Mouse (Mus musculus) limb, embryonic 14.5 days (tissue): ENCODE results near the gene Arid5b. TPM values are rescaled to one million over a fixed set of nuclear protein-coding genes. Genes with fewer than 3 reads are reported as not detected.
A peak's percentile ranks its signal among the peaks of the same experiment; 100 is the strongest.

Experiments used
- ATAC-seq: fragments of 200-750 bp; cut with Nextera tagmentation; 2 replicates; pipeline ENCODE4 v1.8.0; 2017; ENCODE audit warnings: low read depth, moderate number of reproducible peaks, moderate TSS enrichment; ENCODE audit not compliant: low FRiP score
- DNase-seq: peaks from one replicate; pipeline ENCODE4 v3.0.0-alpha.2; 2015; ENCODE audit warnings: low spot score
- H3K27ac ChIP-seq: fragments of 300-500 bp; sonication (generic); replicated peaks from 2 replicates; pipeline ENCODE4 v1.5.1; 2014; ENCODE audit warnings: low read depth, mild to moderate bottlenecking, low read length, moderate library complexity, mixed read lengths
- H3K27me3 ChIP-seq: fragments of 300-500 bp; sonication (generic); 2 replicates; pipeline ENCODE4 v1.6.1; 2014; ENCODE audit warnings: low read length, mixed read lengths; ENCODE audit not compliant: control insufficient read depth, insufficient read depth
- H3K36me3 ChIP-seq: fragments of 300-500 bp; sonication (generic); 2 replicates; pipeline ENCODE4 v1.6.1; 2014; ENCODE audit warnings: mild to moderate bottlenecking, low read length, moderate library complexity, mixed read lengths; ENCODE audit not compliant: control insufficient read depth, insufficient read depth
- H3K4me1 ChIP-seq: fragments of 300-500 bp; sonication (generic); 2 replicates; pipeline ENCODE4 v1.6.1; 2014; ENCODE audit warnings: antibody characterized with exemption, low read length, mixed read lengths; ENCODE audit not compliant: control insufficient read depth, insufficient read depth
- H3K4me2 ChIP-seq: fragments of 300-500 bp; sonication (generic); replicated peaks from 2 replicates; pipeline ENCODE4 v1.6.1; 2014; ENCODE audit warnings: low read depth, mild to moderate bottlenecking, low read length, moderate library complexity; ENCODE audit not compliant: severe bottlenecking
- H3K4me3 ChIP-seq: fragments of 300-500 bp; sonication (generic); replicated peaks from 2 replicates; pipeline ENCODE4 v1.5.1; 2014; ENCODE audit warnings: low read length
- H3K9ac ChIP-seq: fragments of 300-500 bp; sonication (generic); 2 replicates; pipeline ENCODE4 v1.6.1; 2014; ENCODE audit warnings: mild to moderate bottlenecking, low read depth, low read length, moderate library complexity; ENCODE audit not compliant: severe bottlenecking
- H3K9me3 ChIP-seq: fragments of 300-500 bp; sonication (generic); 2 replicates; pipeline ENCODE4 v1.6.1; 2016; ENCODE audit warnings: low read length; ENCODE audit not compliant: control insufficient read depth
- POLR2A ChIP-seq: fragments of 200-500 bp; IDR thresholded peaks from 2 replicates; pipeline ENCODE4 v1.8.0; 2012; ENCODE audit warnings: inconsistent platforms, mild to moderate bottlenecking, moderate library complexity, borderline replicate concordance; ENCODE audit not compliant: insufficient read depth, insufficient read length; ENCODE audit errors: extremely low read depth
- WGBS: fragments of 180-500 bp; shearing (Covaris S2); extraction: QIAGEN DNeasy Blood & Tissue Kit; methylation state at CpG from one replicate; pipeline ENCODE4 v1.1.7; 2014; 5-methylcytosine and 5-hydroxymethylcytosine counted together
- polyA plus RNA-seq, 2 experiments: library from polyadenylated mRNA; depleted of rRNA in 1 of 2; stranded (reverse) in 1 of 2; unstranded in 1 of 2; fragments of >200 nt; fragmentation: Nextera tagmentation in 1 of 2; extraction: Ambion mirVana in 1 of 2; gene quantifications; 2 replicates each; pipeline versions ENCODE4 v1.2.1 to v1.2.3; 2012 to 2014

The Arid5b gene
- polyA plus RNA-seq, 2 experiments, result 14.1 to 41.0 TPM

GRCm38 (mm10) chr10:68054131-68054530, 224.4 kb downstream of the Arid5b start:
- Histone ChIP-seq H3K36me3 (no peaks in the 10 kb centered on the region), H3K4me1 (no peaks in the 10 kb centered on the region), H3K4me2 (no peak overlapping the region), H3K27ac (no peak overlapping the region), H3K4me3 (no peak overlapping the region), H3K27me3 (no peaks in the 10 kb centered on the region), H3K9ac (no peak overlapping the region), H3K9me3 (no peaks in the 10 kb centered on the region)
- TF ChIP-seq POLR2A, result no peak
- WGBS, result 79% methylated on average over 5 of the region's 5 CpGs
- ATAC-seq (no peak), DNase-seq (no peak)

- no peaks in the 10 kb centered on the region for H3K4me1 ChIP-seq
- H3K4me2 ChIP-seq, result no peak overlapping the region
- WGBS, result 88% methylated on average over 8 of the region's 8 CpGs
- no peak overlapping the region for H3K4me3 ChIP-seq
- TF ChIP-seq POLR2A, result no peak
- DNase-seq (no peak), ATAC-seq (no peak)
- H3K36me3 ChIP-seq, result no peaks in the 10 kb centered on the region
- H3K9ac ChIP-seq, result no peak overlapping the region
- no peak overlapping the region for H3K27ac ChIP-seq
- H3K27me3 ChIP-seq, result no peaks in the 10 kb centered on the region
- no peaks in the 10 kb centered on the region for H3K9me3 ChIP-seq
These were observed 226.2 kb downstream of the Arid5b start for GRCm38 (mm10) chr10:68052307-68052706.

GRCm38 (mm10) chr10:68051316-68051933, 227.1 kb downstream of the Arid5b start:
- no peak for TF ChIP-seq POLR2A
- H3K27ac ChIP-seq, result no peak overlapping the region
- no peak overlapping the region for H3K4me2 ChIP-seq
- no peaks in the 10 kb centered on the region for H3K9me3 ChIP-seq
- H3K36me3 ChIP-seq, result no peaks in the 10 kb centered on the region
- no peak overlapping the region for H3K9ac ChIP-seq
- DNase-seq, result no peak
- peak; percentile 63 for ATAC-seq
- no peaks in the 10 kb centered on the region for H3K4me1 ChIP-seq
- H3K4me3 ChIP-seq, result no peak overlapping the region
- no peaks in the 10 kb centered on the region for H3K27me3 ChIP-seq
- 89% methylated on average over 14 of the region's 14 CpGs for WGBS

- ATAC-seq (no peak), DNase-seq (no peak)
- TF ChIP-seq POLR2A, result no peak
- Histone ChIP-seq H3K4me3 (no peak overlapping the region), H3K27me3 (no peaks in the 10 kb centered on the region), H3K9me3 (no peaks in the 10 kb centered on the region), H3K4me1 (no peaks in the 10 kb centered on the region), H3K36me3 (no peaks in the 10 kb centered on the region), H3K4me2 (no peak overlapping the region), H3K9ac (no peak overlapping the region), H3K27ac (no peak overlapping the region)
- WGBS, result 91% methylated on average over 13 of the region's 13 CpGs
These were observed 227.7 kb downstream of the Arid5b start for GRCm38 (mm10) chr10:68050882-68051281.

- DNase-seq (no peak), ATAC-seq (no peak)
- Histone ChIP-seq H3K27me3 (no peaks in the 10 kb centered on the region), H3K4me1 (no peaks in the 10 kb centered on the region), H3K9me3 (no peaks in the 10 kb centered on the region), H3K4me3 (no peak overlapping the region), H3K27ac (no peak overlapping the region), H3K4me2 (no peak overlapping the region), H3K9ac (no peak overlapping the region), H3K36me3 (no peaks in the 10 kb centered on the region)
- 82% methylated on average over 8 of the region's 8 CpGs for WGBS
- TF ChIP-seq POLR2A, result no peak
These were observed 229.8 kb downstream of the Arid5b start for GRCm38 (mm10) chr10:68048641-68049305.
